Mouse (Mus musculus): ENCODE results near the gene Dcaf1. TPM values are rescaled to one million over a fixed set of nuclear protein-coding genes. Genes with fewer than 3 reads are reported as not detected.

Dcaf1 gene
- polyA plus RNA-seq, 1 experiment from 2014 or later, result 5.2 TPM

DNA sequence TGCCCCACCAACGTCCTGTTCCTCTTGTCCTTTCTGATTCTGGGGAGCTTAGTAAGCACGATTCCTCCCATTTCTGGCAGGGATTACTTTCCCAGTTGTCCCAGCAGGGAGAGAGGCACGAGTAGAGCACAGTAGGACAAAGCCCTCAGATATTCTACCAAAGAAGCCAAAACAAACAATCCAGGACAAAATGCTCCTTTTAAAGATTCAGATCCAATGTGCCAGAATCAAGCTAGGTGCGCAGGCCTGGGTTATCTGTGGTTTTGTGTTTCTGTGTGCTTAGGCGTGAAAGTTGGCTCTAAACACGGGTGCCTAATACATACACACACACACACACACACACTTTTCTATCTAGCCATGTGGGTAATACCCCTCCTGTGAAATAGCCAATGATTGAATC lies 3.5 kb upstream of the Dcaf1 start:
- H3K27me3 ChIP-seq (replicated peaks; ENCODE audit: control insufficient read depth, insufficient read depth, low read length), result no peaks in the 10 kb centered on the region
- TF ChIP-seq CTCF (IDR thresholded peaks at IDR 0.05; ENCODE audit: low read depth), result no peak
- no peaks in the 10 kb centered on the region for H3K36me3 ChIP-seq (ENCODE audit: control insufficient read depth, insufficient read depth)
- no peaks in the 10 kb centered on the region for H3K4me1 ChIP-seq (replicated peaks; ENCODE audit: control insufficient read depth, insufficient read depth, low read length)
- H3K4me3 ChIP-seq (ENCODE audit: low read depth, low read length), result no peak overlapping the region
- H3K4me2 ChIP-seq (replicated peaks; ENCODE audit: low read depth), result no peak overlapping the region
- H3K9me3 ChIP-seq (ENCODE audit: control insufficient read depth), result no peaks in the 10 kb centered on the region
- H3K27ac ChIP-seq (ENCODE audit: low read depth, low read length), result no peak overlapping the region
- 79% methylated on average over 6 of the region's 6 CpGs for WGBS
- no peak for ATAC-seq
- H3K9ac ChIP-seq (ENCODE audit: low read depth, low read length), result no peak overlapping the region

DNA sequence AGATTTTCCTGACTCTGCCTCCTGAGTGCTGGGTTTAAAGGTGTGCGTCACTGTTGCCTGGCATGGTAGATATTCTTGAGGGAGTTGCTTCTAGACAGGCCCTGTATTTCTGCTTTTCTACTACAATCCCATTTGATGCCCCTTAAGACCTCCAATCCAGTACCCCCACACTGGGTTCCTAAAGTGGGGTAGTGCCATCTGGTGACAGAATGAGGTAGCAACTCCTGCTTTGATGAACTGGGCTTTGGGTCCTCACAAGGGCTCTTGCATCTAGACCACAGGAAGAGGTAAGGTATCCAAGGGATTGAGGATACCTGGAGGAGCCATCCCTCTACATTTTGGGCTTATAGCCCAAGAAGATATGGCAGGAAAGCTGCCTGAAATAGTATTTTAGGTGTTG lies 2.5 kb upstream of the Dcaf1 start:
- 100% methylated on average over 1 of the region's 1 CpGs for WGBS
- TF ChIP-seq CTCF (IDR thresholded peaks at IDR 0.05; ENCODE audit: low read depth), result peak; percentile 65
- Histone ChIP-seq H3K27ac (ENCODE audit: low read depth, low read length) (no peak overlapping the region), H3K9me3 (ENCODE audit: control insufficient read depth) (no peaks in the 10 kb centered on the region), H3K9ac (ENCODE audit: low read depth, low read length) (no peak overlapping the region), H3K36me3 (ENCODE audit: control insufficient read depth, insufficient read depth) (no peaks in the 10 kb centered on the region), H3K4me2 (replicated peaks; ENCODE audit: low read depth) (no peak overlapping the region), H3K4me1 (replicated peaks; ENCODE audit: control insufficient read depth, insufficient read depth, low read length) (no peaks in the 10 kb centered on the region), H3K27me3 (replicated peaks; ENCODE audit: control insufficient read depth, insufficient read depth, low read length) (no peaks in the 10 kb centered on the region), H3K4me3 (ENCODE audit: low read depth, low read length) (no peak overlapping the region)
- ATAC-seq, result no peak

DNA sequence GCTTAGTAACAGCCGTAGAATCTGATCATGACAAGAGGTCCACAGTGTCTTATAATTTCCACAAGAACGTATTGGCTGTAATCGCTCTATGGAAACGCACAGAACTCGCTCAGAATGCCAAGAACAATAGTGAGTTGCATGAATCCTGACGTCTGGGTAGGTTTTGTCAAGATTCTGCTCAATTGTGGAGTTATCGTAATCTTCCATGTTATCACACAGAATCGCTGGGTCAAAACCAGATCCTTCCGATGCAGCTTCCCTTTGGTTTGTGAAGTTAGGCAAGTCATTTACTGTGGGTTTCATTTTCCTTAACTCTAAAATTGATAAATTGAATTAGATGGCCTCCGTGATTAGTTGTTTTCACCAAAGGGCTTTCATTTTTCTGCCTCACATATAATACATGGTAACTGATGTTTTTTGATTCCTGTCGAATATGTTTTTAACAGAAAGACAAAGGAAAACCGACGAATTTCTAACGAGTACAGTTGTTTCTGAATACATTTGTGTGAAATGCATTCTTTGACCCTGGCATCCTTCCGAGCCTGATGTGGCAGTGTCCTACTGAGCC lies 540 bp upstream of the Dcaf1 start:
- Histone ChIP-seq H3K9ac (ENCODE audit: low read depth, low read length) (peak overlapping the region; percentile 53), H3K27ac (ENCODE audit: low read depth, low read length) (no peak overlapping the region), H3K9me3 (ENCODE audit: control insufficient read depth) (no peaks in the 10 kb centered on the region), H3K4me3 (ENCODE audit: low read depth, low read length) (peak overlapping the region; percentile 98), H3K4me2 (replicated peaks; ENCODE audit: low read depth) (peak overlapping the region; percentile 75), H3K27me3 (replicated peaks; ENCODE audit: control insufficient read depth, insufficient read depth, low read length) (no peaks in the 10 kb centered on the region), H3K4me1 (replicated peaks; ENCODE audit: control insufficient read depth, insufficient read depth, low read length) (no peaks in the 10 kb centered on the region), H3K36me3 (ENCODE audit: control insufficient read depth, insufficient read depth) (no peaks in the 10 kb centered on the region)
- no peak for ATAC-seq
- no peak for TF ChIP-seq CTCF (IDR thresholded peaks at IDR 0.05; ENCODE audit: low read depth)
- 43% methylated on average over 15 of the region's 15 CpGs for WGBS

DNA sequence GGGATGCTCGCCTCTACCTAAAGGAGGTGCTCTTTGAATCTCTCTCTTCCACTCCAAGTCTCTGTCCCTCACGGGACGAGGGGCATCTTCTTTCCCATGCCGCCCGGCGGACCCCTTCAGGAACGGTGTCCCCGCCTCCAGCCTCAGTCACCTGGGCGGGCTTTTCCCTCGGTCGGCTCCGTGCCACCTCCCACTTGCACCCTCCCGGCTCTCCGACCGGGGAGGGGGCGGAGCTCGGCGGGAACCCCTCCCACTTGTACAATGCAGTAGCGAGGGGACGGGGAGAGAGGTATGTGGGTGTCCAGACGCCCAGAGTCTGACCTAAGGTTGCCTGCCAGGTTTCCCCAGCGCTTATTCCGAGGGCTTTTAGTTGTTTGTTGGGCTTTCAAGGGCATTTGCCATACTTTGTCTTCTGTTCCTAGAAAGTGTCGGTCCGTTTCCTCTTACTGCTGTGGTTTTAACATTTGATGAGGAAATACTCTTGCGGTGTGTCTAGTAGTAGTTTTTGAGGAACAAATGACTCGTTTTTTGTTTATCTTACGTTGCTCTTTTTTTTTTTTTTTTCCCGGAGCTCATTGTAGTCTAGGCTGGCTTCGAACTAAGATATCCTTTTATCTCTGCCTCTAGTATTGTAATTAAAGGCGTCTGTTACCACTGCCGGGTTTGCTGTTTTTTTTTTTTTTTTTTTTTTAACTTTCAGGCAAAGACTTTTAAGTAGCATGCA lies 869 bp downstream of the Dcaf1 start:
- TF ChIP-seq CTCF (IDR thresholded peaks at IDR 0.05; ENCODE audit: low read depth), result no peak; the same call in 1 of the 2 replicates
- no peaks in the 10 kb centered on the region for H3K27me3 ChIP-seq (replicated peaks; ENCODE audit: control insufficient read depth, insufficient read depth, low read length)
- no peaks in the 10 kb centered on the region for H3K4me1 ChIP-seq (replicated peaks; ENCODE audit: control insufficient read depth, insufficient read depth, low read length)
- peak; percentile 81 for ATAC-seq
- H3K9ac ChIP-seq (ENCODE audit: low read depth, low read length), result peak overlapping the region; percentile 90
- no peaks in the 10 kb centered on the region for H3K9me3 ChIP-seq (ENCODE audit: control insufficient read depth)
- WGBS, result under 1% methylated on average over 29 of the region's 32 CpGs
- H3K27ac ChIP-seq (ENCODE audit: low read depth, low read length), result peak overlapping the region; percentile 95
- H3K4me3 ChIP-seq (ENCODE audit: low read depth, low read length), result peak overlapping the region; percentile 98
- peak overlapping the region; percentile 75 for H3K4me2 ChIP-seq (replicated peaks; ENCODE audit: low read depth)
- no peaks in the 10 kb centered on the region for H3K36me3 ChIP-seq (ENCODE audit: control insufficient read depth, insufficient read depth)

DNA sequence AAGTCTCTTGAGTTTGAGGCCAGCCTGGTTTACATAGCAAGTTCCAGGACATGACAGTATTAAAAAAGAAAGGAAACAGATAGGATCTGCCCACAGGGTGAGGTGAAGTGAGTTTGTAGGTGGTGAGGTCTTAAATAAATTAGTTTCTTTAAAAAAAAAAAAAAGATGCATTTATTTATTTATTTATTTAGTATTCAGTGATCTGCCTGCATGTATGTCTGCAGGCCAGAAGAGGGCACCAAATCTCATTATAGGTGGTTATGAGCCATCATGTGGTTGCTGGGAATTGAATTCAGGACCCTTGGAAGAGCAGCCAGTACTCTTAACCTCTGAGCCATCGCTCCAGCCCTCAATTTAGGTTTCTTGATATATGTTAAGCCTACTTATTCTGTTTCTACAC lies 18.9 kb downstream of the Dcaf1 start:
- H3K4me3 ChIP-seq (ENCODE audit: low read depth, low read length), result no peak overlapping the region
- no peaks in the 10 kb centered on the region for H3K9me3 ChIP-seq (ENCODE audit: control insufficient read depth)
- ATAC-seq, result no peak
- H3K9ac ChIP-seq (ENCODE audit: low read depth, low read length), result no peak overlapping the region
- no peak overlapping the region for H3K4me2 ChIP-seq (replicated peaks; ENCODE audit: low read depth)
- H3K27ac ChIP-seq (ENCODE audit: low read depth, low read length), result no peak overlapping the region
- TF ChIP-seq CTCF (IDR thresholded peaks at IDR 0.05; ENCODE audit: low read depth), result peak; percentile 50
- H3K36me3 ChIP-seq (ENCODE audit: control insufficient read depth, insufficient read depth), result peaks cover 60% of the 10 kb centered on the region
- no peaks in the 10 kb centered on the region for H3K27me3 ChIP-seq (replicated peaks; ENCODE audit: control insufficient read depth, insufficient read depth, low read length)
- 97% methylated on average over 1 of the region's 1 CpGs for WGBS
- no peaks in the 10 kb centered on the region for H3K4me1 ChIP-seq (replicated peaks; ENCODE audit: control insufficient read depth, insufficient read depth, low read length)

DNA sequence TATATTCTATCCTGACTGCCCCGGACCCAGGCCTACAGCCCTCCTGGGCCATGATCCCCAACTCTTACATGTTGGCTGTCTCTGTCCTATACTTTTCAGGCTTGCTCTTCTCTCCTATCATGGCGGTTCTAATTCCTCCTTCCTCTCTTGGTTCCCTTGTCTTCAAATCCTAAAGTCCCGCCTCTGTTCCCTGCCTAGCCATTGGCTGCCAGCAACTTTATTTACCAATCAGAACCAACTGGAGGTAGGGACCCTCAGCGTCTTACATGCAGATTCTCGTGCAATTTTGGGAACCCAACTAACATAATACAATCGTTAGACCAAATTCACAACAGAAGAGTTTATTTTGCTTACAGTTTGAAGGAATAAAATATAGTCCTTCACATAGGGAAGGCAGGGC lies 21.1 kb downstream of the Dcaf1 start:
- H3K27me3 ChIP-seq (replicated peaks; ENCODE audit: control insufficient read depth, insufficient read depth, low read length), result no peaks in the 10 kb centered on the region
- H3K36me3 ChIP-seq (ENCODE audit: control insufficient read depth, insufficient read depth), result peaks cover 62% of the 10 kb centered on the region
- WGBS, result 96% methylated on average over 6 of the region's 6 CpGs
- no peak for ATAC-seq
- no peak overlapping the region for H3K27ac ChIP-seq (ENCODE audit: low read depth, low read length)
- TF ChIP-seq CTCF (IDR thresholded peaks at IDR 0.05; ENCODE audit: low read depth), result no peak
- no peak overlapping the region for H3K4me2 ChIP-seq (replicated peaks; ENCODE audit: low read depth)
- H3K9ac ChIP-seq (ENCODE audit: low read depth, low read length), result no peak overlapping the region
- no peaks in the 10 kb centered on the region for H3K9me3 ChIP-seq (ENCODE audit: control insufficient read depth)
- no peaks in the 10 kb centered on the region for H3K4me1 ChIP-seq (replicated peaks; ENCODE audit: control insufficient read depth, insufficient read depth, low read length)
- H3K4me3 ChIP-seq (ENCODE audit: low read depth, low read length), result no peak overlapping the region

All from intestine, postnatal 0 days (tissue).